Mouse (Mus musculus): ENCODE measurements at regions not wholly inside any gene's neighbourhood (a gene's known extent, or its start where the extent isn't known, plus 50 kb on each side); places are given as distances from the start of the nearest gene placed in this dataset.

GRCm38 (mm10) chr3:138626230-138626629 lies 100.3 kb downstream of the Eif4e start:
- TF ChIP-seq GATA1 (IDR thresholded peaks at IDR 0.05; ENCODE audit: borderline replicate concordance, low read length) (no peak), FLI1 (IDR thresholded peaks at IDR 0.05; ENCODE audit: low read length) (no peak)

Data from megakaryocyte, embryonic 14.5 days (primary cell).